Mouse (Mus musculus) forebrain, embryonic 11.5 days (tissue): ENCODE measurements around the gene Chst11. TPM values are rescaled to one million over a fixed set of nuclear protein-coding genes. Genes with fewer than 3 reads are reported as not detected.

ENCODE experiments used
- ATAC-seq: fragments of 200-750 bp; cut with Nextera tagmentation; replicated peaks from 2 replicates; pipeline ENCODE4 v1.8.0; 2017; ENCODE audit warnings: moderate TSS enrichment; ENCODE audit not compliant: low FRiP score
- DNase-seq: peaks from one replicate; pipeline ENCODE4 v3.0.0-alpha.2; 2017; ENCODE audit warnings: low spot score
- H3K27ac ChIP-seq: fragments of 300-500 bp; sonication (generic); 2 replicates; pipeline ENCODE4 v1.5.1; 2014; ENCODE audit warnings: low read depth, low read length
- H3K27me3 ChIP-seq: fragments of 300-500 bp; sonication (generic); 2 replicates; pipeline ENCODE4 v1.6.1; 2014; ENCODE audit warnings: mild to moderate bottlenecking, low read length, mixed read lengths; ENCODE audit not compliant: control insufficient read depth, insufficient read depth
- H3K36me3 ChIP-seq: fragments of 300-500 bp; sonication (generic); 2 replicates; pipeline ENCODE4 v1.6.1; 2014; ENCODE audit warnings: mild to moderate bottlenecking, low read length, moderate library complexity, mixed read lengths; ENCODE audit not compliant: control insufficient read depth, insufficient read depth
- H3K4me1 ChIP-seq: fragments of 300-500 bp; sonication (generic); replicated peaks from 2 replicates; pipeline ENCODE4 v1.6.1; 2014; ENCODE audit warnings: low read length, mixed read lengths; ENCODE audit not compliant: control insufficient read depth, insufficient read depth
- H3K4me2 ChIP-seq: fragments of 300-500 bp; sonication (generic); 2 replicates; pipeline ENCODE4 v1.6.1; 2014; ENCODE audit warnings: low read depth, mild to moderate bottlenecking, low read length, moderate library complexity, mixed read lengths; ENCODE audit not compliant: severe bottlenecking
- H3K4me3 ChIP-seq: fragments of 300-500 bp; sonication (generic); 2 replicates; pipeline ENCODE4 v1.5.1; 2014; ENCODE audit warnings: low read depth, low read length
- H3K9ac ChIP-seq: fragments of 300-500 bp; sonication (generic); 2 replicates; pipeline ENCODE4 v1.6.1; 2014; ENCODE audit warnings: low read length
- H3K9me3 ChIP-seq: fragments of 300-500 bp; sonication (generic); 2 replicates; pipeline ENCODE4 v1.6.1; 2016; ENCODE audit warnings: low read length, mixed read lengths; ENCODE audit not compliant: control insufficient read depth
- WGBS: fragments of 180-500 bp; shearing (Covaris S2); extraction: QIAGEN DNeasy Blood & Tissue Kit; methylation state at CpG from one replicate; pipeline ENCODE4 v1.1.7; 2014; 5-methylcytosine and 5-hydroxymethylcytosine counted together
- polyA plus RNA-seq: library from polyadenylated mRNA; unstranded; fragments of >200 nt; fragmentation: Nextera tagmentation; extraction: Ambion mirVana; gene quantifications from 2 replicates; pipeline ENCODE4 v1.2.1, GENCODE M21; 2014

The Chst11 gene
- polyA plus RNA-seq, 1 experiment from 2014 or later, result 1.9 TPM

DNA sequence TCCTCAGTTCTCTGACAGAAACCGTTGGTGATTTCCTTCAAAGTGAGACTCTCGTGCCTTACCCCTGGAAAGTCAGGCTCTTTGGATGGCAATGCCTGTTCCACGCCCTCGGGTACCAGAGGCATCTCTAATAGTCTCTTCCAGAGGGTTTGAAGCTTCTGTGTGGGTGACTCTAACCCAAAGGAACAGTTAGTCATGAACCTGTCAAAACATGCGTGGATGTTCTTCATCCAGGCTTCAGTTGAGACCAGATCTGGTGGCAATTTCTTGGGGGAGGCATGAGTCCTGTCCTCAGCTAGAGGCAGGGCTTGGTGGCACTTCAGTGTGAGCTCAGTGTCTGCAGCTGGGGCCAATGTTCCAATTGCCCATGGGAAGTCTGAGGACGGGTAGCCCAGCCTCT, 80.9 kb downstream of the Chst11 start:
- no peak overlapping the region for H3K4me3 ChIP-seq
- DNase-seq, result no peak
- no peaks in the 10 kb centered on the region for H3K36me3 ChIP-seq
- ATAC-seq, result no peak
- no peak overlapping the region for H3K4me2 ChIP-seq
- H3K27me3 ChIP-seq, result no peaks in the 10 kb centered on the region
- no peak overlapping the region for H3K9ac ChIP-seq
- H3K9me3 ChIP-seq, result no peaks in the 10 kb centered on the region
- WGBS, result 80% methylated on average over 6 of the region's 6 CpGs
- H3K27ac ChIP-seq, result no peak overlapping the region
- H3K4me1 ChIP-seq, result no peaks in the 10 kb centered on the region

DNA sequence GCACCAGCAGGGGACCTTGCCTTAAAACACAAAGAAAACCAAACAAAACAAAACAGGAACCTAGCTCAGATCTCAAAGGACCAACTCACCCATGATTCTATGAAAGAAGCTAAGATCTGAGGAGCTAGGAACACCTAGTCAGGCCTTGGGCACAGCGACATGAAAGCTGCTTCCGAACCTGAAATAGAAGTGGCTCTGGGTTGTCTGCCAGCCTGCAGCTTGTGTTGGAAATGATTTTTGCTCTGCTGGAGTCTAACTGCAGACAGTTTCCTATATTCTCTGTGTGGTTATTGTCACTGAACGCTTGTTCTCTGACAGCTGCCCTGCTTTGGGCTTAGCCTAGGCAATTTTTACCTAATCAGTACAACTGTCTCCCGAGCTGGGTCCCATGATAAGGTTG, 82.0 kb downstream of the Chst11 start:
- Histone ChIP-seq H3K9me3 (no peaks in the 10 kb centered on the region), H3K27ac (no peak overlapping the region), H3K4me2 (no peak overlapping the region), H3K4me1 (no peaks in the 10 kb centered on the region), H3K27me3 (no peaks in the 10 kb centered on the region), H3K36me3 (no peaks in the 10 kb centered on the region), H3K9ac (no peak overlapping the region), H3K4me3 (no peak overlapping the region)
- no peak for DNase-seq
- WGBS, result 79% methylated on average over 4 of the region's 4 CpGs
- ATAC-seq, result no peak

DNA sequence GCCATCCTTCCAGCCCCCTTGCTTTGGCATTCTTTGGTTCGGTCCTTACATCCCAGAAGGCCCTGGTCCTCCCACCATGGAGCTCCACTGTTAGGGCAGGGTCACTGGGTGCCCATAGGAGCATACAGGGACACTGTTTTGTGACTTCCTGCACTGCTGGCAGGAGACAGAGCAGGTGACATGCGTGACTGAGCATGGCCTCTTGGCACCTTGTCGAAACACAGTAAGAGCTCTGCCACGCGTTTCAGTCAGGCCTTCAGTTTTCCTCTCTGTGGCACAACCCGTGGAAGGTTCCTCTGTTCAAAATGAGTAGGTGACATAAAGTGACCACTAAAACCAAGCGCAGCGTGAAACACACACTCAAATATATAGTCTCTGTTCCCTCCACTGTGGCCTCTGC, 83.2 kb downstream of the Chst11 start:
- no peak overlapping the region for H3K9ac ChIP-seq
- no peaks in the 10 kb centered on the region for H3K4me1 ChIP-seq
- ATAC-seq (no peak), DNase-seq (no peak)
- no peak overlapping the region for H3K27ac ChIP-seq
- no peak overlapping the region for H3K4me2 ChIP-seq
- H3K36me3 ChIP-seq, result no peaks in the 10 kb centered on the region
- H3K9me3 ChIP-seq, result no peaks in the 10 kb centered on the region
- no peaks in the 10 kb centered on the region for H3K27me3 ChIP-seq
- WGBS, result 92% methylated on average over 8 of the region's 8 CpGs
- no peak overlapping the region for H3K4me3 ChIP-seq

DNA sequence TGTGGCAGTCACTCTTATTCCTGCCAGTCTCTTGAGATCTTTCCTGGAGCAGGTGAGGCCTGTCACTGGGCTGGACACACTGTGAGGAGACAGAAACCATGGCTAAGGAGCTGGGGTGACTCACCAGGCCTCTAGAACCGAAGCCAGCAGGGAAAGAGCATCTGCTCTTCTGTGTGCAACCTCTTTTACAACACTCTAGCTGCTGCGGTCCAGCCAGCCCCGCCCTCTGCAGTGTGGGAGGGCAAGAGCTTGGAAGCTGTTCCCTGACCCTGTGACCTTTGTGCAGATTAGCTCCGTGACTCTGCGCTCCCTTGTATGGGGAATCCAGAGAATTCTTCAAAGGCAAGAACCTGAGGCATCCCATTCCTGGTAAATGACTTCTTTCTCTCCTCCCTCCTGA, 84.5 kb downstream of the Chst11 start:
- Histone ChIP-seq H3K36me3 (no peaks in the 10 kb centered on the region), H3K4me2 (no peak overlapping the region), H3K27me3 (no peaks in the 10 kb centered on the region), H3K27ac (no peak overlapping the region), H3K9ac (no peak overlapping the region), H3K9me3 (no peaks in the 10 kb centered on the region), H3K4me1 (no peaks in the 10 kb centered on the region), H3K4me3 (no peak overlapping the region)
- ATAC-seq (no peak), DNase-seq (no peak)
- 4% methylated on average over 5 of the region's 5 CpGs for WGBS

DNA sequence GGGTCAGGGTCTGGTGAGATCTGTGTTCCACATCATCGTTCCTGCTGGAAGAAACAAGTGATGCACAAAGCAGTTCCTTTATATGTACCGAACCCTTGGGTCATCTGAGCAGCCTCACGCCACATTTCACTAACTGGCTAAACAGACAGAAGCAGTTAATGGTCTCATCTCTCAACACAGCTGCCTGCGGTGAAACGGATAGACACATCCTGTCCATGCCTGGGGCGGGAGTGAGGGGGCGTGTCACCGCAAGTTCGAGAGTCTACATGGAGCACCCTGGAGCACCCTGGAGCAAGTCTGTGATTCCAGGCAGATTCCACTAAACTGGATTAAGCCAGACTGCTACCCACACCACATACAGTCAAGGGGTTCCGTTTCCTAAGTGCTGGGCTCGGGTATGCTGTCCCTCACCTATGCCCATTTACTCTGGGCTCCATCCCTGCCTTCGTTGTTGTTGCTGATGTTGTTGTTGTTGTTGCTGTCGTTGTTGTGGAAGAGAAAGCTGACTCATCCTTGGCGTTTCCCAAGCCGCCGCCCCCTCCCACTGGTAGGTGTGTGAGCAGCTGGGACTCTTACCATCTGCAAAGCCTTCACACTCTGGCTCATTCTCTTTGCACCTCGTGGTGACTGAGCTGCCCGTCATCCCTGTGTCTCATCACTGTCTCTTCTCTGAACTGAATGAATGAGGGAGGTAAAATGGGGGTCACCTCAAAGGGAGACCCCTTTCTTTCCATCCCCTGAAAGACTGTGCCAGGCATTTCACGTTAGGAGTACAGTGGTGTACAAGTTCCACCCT, 86.7 kb downstream of the Chst11 start:
- Histone ChIP-seq H3K9ac (no peak overlapping the region), H3K27ac (no peak overlapping the region), H3K4me1 (no peaks in the 10 kb centered on the region), H3K27me3 (no peaks in the 10 kb centered on the region), H3K36me3 (no peaks in the 10 kb centered on the region), H3K9me3 (no peaks in the 10 kb centered on the region), H3K4me3 (no peak overlapping the region), H3K4me2 (no peak overlapping the region)
- DNase-seq (no peak), ATAC-seq (no peak)
- 82% methylated on average over 19 of the region's 19 CpGs for WGBS

DNA sequence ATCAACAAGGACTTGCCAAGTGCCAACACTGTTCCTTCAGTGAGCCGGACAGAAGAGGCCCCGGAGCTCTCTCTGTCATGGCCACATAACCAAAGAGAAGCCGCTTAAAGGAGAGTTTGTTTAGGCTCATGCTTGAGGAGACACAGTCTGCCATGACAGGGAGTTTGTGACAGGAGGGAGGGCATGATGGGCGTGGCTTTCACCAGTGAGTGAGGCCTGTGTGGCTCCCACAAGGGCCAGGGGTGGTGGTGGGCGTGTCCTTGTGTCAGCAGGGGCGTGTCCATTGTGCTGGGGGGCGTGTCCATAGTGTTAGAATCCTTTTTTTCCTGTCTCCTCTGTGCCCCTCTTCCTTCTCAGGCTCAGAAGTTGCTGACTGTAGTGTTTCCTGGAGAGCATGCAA, 87.8 kb downstream of the Chst11 start:
- no peaks in the 10 kb centered on the region for H3K27me3 ChIP-seq
- no peaks in the 10 kb centered on the region for H3K9me3 ChIP-seq
- H3K4me2 ChIP-seq, result no peak overlapping the region
- WGBS, result 69% methylated on average over 7 of the region's 7 CpGs
- no peaks in the 10 kb centered on the region for H3K4me1 ChIP-seq
- no peaks in the 10 kb centered on the region for H3K36me3 ChIP-seq
- H3K4me3 ChIP-seq, result no peak overlapping the region
- ATAC-seq (no peak), DNase-seq (no peak)
- no peak overlapping the region for H3K9ac ChIP-seq
- no peak overlapping the region for H3K27ac ChIP-seq

DNA sequence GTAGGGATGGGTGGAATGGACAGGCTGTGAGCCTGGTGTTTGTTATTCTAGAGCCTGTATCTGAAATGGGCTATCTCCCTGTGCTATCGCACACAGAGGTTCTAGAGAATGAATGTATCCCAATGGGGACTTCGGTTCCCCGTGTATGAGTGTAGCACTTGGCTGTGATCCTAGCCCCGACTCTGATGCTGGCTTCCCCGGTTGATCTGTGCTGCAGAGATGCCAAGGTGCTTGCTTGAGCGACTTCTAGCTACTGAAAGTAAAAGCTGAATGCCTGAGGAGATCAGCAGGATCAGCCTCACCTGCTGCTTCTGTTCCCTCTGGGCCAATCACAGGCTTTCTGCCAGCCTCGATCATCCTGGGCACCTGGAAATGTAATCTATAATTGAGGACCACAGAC, 91.5 kb downstream of the Chst11 start:
- Histone ChIP-seq H3K36me3 (no peaks in the 10 kb centered on the region), H3K27me3 (no peaks in the 10 kb centered on the region), H3K4me2 (no peak overlapping the region), H3K9me3 (no peaks in the 10 kb centered on the region), H3K27ac (no peak overlapping the region), H3K4me1 (peaks cover 9% of the 10 kb centered on the region; the same call in 1 of the 2 replicates), H3K9ac (no peak overlapping the region), H3K4me3 (no peak overlapping the region)
- WGBS, result 92% methylated on average over 7 of the region's 7 CpGs
- ATAC-seq (no peak), DNase-seq (no peak)

DNA sequence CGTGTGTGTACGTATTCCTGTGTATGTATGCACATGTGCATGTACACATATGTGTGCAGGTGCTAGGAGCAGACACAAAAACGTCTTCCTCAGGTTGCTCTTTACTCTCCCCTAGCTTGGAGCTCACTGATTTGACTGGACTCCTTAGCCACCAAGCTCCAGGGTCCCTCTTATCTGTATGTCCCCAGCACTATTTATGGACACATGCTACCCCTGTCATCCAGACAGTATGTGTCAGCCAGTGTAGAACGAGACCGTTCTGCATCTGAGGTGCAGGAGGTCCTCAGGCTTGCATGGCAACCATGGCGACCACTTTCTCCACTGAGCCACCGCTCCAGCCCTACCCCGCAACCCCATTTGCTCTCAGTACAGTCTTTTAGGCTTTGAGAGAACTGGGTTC, 93.4 kb downstream of the Chst11 start:
- WGBS, result 94% methylated on average over 8 of the region's 8 CpGs

DNA sequence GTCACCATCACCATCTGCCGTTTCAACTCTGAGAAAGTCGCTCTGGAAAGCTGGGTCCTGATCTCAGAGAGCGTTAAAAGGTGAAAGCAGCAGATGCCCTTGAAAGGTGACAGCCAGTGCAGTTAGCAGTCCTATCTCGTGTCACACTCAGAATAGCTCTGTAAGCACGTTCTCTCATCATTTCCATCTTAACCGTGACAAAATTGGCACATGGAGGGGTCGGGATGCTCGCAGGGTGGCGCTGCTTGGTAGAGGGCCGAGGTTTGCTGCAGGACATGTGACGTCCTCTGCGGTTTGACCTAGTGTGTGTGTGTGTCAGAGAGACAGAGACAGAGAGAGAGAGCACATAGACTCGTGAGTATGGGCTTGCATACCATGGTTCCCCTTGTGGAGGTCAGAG, 94.5 kb downstream of the Chst11 start:
- Histone ChIP-seq H3K36me3 (no peaks in the 10 kb centered on the region), H3K4me3 (no peak overlapping the region), H3K4me1 (peaks cover 9% of the 10 kb centered on the region; the same call in 1 of the 2 replicates), H3K9me3 (no peaks in the 10 kb centered on the region), H3K27ac (no peak overlapping the region), H3K27me3 (no peaks in the 10 kb centered on the region), H3K9ac (no peak overlapping the region), H3K4me2 (no peak overlapping the region)
- DNase-seq, result no peak
- WGBS, result 85% methylated on average over 13 of the region's 13 CpGs
- no peak for ATAC-seq

More for the DNA sequence above, 93.4 kb downstream of the Chst11 start:
- no peaks in the 10 kb centered on the region for H3K36me3 ChIP-seq
- ATAC-seq (no peak), DNase-seq (no peak)
- no peak overlapping the region for H3K27ac ChIP-seq
- no peaks in the 10 kb centered on the region for H3K9me3 ChIP-seq
- no peak overlapping the region for H3K4me3 ChIP-seq
- peaks cover 9% of the 10 kb centered on the region; the same call in 1 of the 2 replicates for H3K4me1 ChIP-seq
- H3K4me2 ChIP-seq, result no peak overlapping the region
- no peaks in the 10 kb centered on the region for H3K27me3 ChIP-seq
- H3K9ac ChIP-seq, result no peak overlapping the region
